Mouse (Mus musculus) cerebellum, adult 9-11 months (tissue): ENCODE measurements at regions not wholly inside any gene's neighbourhood (a gene's known extent, or its start where the extent isn't known, plus 50 kb on each side); places are given as distances from the start of the nearest gene placed in this dataset.
"Not testable (repeated sequence)": the region's sequence is repeated elsewhere in the genome, so short reads cannot be mapped to it uniquely, and the experiment has no call there.

ENCODE experiments used
- DNase-seq: peaks from one replicate; pipeline ENCODE4 v3.0.0; 2022

GRCm38 (mm10) chr12:77855796-77856195 lies 338.2 kb upstream of the Gm6657 start:
- no peak for DNase-seq

DNA sequence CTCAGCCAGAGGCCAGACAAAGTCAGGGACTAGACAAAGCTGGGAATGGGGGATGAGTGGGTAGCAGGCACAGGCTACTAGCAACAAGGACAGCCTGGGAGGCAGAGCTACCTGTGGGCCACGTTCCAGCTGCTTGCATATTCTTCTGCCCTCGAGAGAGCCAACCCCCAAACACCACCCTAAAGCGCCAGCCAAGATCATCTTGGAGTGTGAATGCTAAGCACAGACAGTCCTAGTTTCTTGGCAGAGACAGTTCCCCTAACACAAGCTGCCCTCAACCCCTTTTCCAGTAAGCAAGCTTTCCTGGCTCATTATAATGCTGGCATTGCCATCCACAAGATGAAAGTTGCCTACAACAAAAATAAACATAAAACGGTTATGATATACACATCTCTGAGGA lies 336.8 kb upstream of the Gm6657 start:
- peak; percentile 3 for DNase-seq

GRCm38 (mm10) chr12:77860769-77861557 lies 333.1 kb upstream of the Gm6657 start:
- DNase-seq = no peak

DNA sequence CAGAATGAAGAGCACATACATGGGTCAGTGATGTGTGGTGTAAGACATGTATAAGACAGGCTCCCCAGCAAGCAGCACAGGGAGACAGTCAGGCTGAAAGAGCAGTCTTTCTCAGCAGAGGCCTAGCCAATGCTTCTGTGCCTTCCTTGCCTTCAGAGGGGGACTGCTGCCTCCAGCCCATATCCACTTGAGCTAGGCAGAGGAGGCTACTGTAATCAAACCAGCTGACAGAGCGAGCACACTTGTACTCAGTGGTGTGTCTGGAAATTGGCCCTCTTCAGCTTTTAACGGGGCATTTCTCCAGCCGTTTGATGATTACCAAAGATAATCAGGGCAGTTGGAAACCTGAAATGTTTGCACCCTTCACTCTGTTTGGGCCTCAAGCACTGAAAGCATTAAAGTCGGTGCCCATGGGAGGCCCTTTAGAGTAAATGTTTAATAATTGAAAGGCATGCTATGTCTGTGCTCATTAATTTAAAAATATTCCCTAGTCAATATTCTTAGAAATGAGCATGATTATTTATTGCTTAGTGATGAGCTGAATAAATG lies 326.0 kb upstream of the Gm6657 start:
- DNase-seq = no peak

GRCm38 (mm10) chr12:77869296-77869695 lies 324.7 kb upstream of the Gm6657 start:
- DNase-seq = no peak

DNA sequence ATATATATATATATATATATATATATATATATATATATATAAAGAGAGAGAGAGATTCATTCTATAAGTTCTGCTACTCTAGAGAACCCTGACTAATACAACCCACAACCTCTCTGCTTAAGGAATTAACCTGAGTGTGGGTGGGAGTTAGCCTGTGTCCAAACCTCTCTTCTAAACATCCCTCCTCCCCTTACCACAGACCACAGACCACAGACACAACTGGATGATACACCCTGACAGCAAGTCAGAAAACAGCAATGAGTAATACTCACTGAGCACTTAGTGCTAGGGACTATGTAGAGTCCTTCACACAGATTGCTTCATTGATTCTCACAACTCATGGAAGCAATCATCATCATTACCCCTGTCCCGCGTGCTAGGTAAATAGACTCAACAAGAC lies 306.7 kb upstream of the Gm6657 start:
- DNase-seq = no peak

- no peak for DNase-seq
These were observed 302.6 kb upstream of the Gm6657 start for GRCm38 (mm10) chr12:77891452-77891851.

DNA sequence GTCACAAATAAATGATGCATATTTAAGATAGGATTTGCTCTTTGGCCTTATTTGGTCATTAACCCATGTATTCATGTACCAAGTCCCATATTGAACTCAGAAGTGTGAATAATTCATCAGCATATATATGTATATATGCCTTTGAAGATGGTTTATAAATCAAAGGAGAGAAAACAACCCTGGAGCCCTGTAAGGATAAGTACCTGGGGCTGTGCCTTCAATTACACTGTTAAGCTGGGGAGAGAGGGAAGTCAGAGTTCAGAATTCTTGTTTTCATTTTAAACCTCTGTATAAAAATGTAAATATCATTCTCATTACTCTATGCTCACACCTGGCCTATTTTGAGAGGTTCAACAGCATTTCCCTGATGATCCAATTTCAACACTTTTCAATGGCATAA lies 299.8 kb upstream of the Gm6657 start:
- DNase-seq = no peak

DNA sequence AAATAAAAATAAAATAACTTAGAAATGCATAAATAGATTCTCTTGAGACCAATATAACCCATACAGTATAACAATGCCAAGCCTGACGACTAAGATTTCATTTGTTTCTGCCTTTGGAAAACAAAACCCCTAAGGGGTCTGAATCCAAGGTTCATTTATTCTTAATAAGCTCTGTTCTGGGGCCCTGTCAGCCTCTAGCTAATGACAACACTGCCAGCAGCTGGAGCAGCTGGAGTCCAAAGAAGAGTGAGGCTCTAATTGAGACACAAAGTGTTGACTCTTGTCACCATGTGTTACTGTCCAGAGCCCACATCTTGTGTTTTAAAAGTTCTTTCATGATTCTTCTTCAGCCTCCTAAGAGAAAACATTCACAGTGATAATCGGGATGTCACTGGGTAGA lies 298.5 kb upstream of the Gm6657 start:
- DNase-seq = no peak

- DNase-seq = not testable (repeated sequence)
These were observed 295.1 kb upstream of the Gm6657 start for GRCm38 (mm10) chr12:77898974-77899373.

DNA sequence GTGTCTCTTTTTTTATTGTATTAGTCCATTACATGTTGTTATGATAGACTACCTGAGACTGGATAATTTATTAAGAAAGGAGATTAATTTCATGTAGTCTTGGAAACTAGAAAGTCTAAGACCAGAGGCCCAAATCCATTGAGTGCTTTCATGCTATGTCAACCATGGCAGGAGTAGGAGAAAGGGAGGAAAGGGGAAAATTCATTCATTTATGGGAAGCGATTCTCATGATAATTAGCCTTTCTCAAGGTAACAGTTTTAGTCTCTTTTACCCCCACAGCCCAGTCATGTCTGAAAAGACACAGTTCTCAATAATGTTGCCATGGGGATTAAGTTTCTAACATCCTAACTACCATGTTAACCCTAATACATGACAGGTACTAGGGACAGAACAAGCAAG lies 292.8 kb upstream of the Gm6657 start:
- DNase-seq = no peak

- no peak for DNase-seq
These were observed 281.0 kb upstream of the Gm6657 start for GRCm38 (mm10) chr12:77912863-77913554.

DNA sequence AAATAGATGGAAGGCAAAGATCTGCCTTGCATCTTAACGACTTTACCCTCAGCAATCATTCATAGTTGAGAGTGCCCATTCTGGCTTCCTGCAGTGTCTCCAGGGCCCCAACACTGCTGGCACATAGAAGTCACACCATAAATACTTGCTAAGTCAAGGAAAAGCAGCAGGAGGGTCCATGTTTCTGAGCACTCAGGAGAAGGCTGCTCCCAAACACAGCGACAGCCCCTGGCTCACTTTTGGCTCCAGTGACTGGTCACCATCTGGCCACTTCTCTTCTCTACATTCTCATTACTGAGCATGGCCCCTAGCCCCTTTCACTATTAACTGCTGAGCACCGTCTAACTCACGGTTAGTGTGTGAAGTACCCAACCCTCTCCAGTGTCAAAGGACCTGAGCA lies 265.3 kb upstream of the Gm6657 start:
- peak; percentile 4 for DNase-seq

DNA sequence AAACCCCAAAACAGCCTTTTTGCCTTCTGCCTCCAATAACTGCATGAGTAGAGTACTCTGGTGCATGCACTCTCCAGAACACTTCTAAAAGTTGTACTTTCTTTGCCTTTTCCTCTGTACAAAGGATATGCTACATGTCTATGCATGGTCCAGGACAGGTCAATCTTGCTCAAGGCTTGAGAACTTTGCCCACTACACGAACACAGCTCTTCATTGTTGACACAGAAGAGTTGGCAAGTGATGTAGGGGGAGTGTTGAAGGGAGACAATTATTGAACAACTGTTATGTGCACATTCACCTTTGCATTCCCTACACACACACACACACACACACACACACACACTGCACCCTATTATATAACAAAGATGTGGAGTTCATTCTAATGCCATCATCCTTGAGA lies 264.5 kb upstream of the Gm6657 start:
- DNase-seq = no peak

DNA sequence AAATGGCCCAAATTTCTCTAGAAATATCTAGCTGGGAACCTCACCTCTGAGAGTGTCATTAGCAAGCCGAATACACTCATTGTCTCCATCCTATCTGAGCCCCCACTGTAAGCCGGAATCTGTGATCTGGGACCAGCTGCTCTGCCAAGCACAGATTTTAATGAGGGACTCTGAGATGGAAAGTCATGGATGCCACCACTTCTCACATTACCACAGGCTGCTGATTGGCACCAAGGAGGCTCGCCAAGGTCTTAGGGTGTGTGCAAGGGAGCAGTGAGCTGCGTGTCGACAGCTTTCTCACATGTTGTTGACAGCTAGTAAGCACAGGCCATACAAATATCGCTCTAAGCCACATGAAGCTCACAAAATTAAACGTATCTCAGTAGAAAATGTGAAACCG lies 250.1 kb upstream of the Gm6657 start:
- DNase-seq = no peak

DNA sequence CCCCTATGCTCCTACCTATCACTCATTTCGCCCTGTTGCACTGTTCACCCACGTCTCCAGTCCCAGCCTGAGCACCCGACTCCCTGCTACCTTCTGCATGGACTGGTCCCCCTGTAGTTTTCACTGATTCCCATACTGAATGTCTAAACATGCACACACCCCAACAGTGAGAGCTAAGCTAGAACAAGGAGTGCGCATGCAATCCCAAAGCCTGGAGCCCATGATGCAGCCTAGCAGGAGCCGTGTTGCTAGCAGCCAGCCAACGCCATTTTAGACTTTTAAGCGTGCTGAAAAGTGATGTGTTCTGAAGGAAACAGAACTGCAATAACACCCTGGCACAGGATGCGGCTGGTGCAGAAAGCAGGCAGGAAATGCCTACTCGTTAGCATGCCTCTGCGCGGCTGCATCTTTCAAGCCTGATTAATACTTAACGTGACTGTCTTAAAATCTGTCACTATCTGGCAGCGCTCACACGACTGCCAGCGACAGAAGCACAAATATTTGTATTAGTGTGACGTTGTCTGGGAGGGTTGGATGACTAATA lies 244.5 kb upstream of the Gm6657 start:
- peak; percentile 3 for DNase-seq

- DNase-seq = no peak
These were observed 241.6 kb upstream of the Gm6657 start for GRCm38 (mm10) chr12:77952492-77952891.

DNA sequence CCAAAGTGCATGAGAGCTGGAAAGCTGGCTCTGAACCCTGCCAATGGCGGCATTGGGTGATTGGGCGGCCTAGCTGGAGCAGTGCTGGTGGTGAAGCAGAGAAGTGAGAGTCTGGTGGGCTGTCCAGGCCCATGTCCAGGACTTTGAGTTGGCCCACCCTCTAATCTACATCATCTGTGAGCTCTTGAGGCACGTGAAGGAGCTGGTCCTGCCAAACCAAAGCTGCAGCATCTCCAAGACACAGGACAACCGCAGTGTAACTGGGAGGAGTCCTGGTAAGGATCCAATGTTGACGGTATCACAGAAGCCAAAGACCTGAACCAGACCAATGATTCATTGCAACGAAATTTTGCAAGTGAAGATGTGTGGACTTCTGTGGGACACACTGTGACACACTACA lies 231.4 kb upstream of the Gm6657 start:
- DNase-seq = no peak

- no peak for DNase-seq
These were observed 225.5 kb upstream of the Gm6657 start for GRCm38 (mm10) chr12:77968543-77968942.

DNA sequence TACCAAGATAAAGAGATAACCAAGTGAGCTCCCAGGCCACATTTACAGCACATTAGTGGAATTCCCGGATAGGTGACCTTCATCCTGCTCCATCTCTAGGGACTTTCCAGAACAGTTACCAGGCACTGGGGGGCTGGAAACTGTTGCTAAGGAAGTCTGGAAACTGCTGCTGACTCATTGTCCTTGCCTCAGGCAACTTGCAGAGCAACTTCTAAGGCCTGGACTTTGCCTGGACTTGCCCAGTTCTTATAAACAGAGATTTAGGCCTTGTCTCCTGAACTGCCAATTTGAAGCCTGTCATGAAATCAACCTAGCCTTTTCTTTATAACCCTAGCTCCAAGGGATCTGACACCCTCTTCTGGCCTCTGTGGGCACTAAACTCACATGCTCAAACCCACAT lies 224.0 kb upstream of the Gm6657 start:
- no peak for DNase-seq

- DNase-seq = no peak
These were observed 221.9 kb upstream of the Gm6657 start for GRCm38 (mm10) chr12:77972165-77972564.

GRCm38 (mm10) chr12:77976952-77977351 lies 217.1 kb upstream of the Gm6657 start:
- DNase-seq = no peak

DNA sequence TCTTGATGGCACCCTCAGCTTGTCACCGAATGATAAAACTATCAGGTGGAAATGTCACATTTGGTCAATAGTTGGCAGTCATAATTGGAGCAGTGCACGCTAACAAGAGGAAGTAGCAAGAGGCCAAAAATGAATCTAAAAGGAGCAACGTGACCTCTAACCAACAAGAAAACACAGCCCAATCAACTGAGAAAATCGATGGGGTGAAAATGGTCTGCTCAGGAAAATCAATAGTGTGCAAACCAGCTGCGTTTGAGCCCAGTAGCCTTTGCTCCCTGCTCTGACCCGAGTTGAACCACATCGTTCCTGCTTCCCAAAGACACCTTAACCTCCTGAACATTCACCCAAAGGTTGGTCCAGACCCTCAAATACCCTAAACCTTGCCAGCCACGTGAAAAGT lies 207.3 kb upstream of the Gm6657 start:
- DNase-seq = no peak

GRCm38 (mm10) chr12:77989766-77990165 lies 204.3 kb upstream of the Gm6657 start:
- DNase-seq = no peak
